Mouse (Mus musculus) skeletal muscle tissue, adult 2 months (tissue): ENCODE results near the gene Ppfibp2.

Experiments used
- DNase-seq: peaks from one replicate; pipeline ENCODE4 v3.0.0-alpha.2; 2012; ENCODE audit warnings: low read depth, low spot score

Ppfibp2 gene

DNA sequence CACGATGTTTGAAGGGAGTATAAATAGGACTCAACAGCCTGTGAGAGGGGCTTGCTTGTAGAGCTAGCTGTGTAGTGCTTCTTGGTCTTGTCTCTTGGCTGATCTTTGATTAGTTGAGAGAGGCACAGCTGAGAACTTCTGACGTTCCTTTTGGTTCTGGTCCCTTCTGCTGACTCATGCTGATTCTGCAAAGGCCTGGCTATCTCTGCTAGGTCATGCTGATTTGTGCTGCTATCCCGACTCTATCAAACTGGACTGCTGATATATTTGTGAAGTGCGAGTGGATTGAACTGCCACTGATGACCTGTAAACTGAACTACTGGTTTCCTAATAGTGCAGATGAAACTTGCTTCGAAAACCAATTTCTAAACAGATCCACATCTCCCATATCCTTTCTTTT lies 15.9 kb downstream of the Ppfibp2 start:
- no peak for DNase-seq

DNA sequence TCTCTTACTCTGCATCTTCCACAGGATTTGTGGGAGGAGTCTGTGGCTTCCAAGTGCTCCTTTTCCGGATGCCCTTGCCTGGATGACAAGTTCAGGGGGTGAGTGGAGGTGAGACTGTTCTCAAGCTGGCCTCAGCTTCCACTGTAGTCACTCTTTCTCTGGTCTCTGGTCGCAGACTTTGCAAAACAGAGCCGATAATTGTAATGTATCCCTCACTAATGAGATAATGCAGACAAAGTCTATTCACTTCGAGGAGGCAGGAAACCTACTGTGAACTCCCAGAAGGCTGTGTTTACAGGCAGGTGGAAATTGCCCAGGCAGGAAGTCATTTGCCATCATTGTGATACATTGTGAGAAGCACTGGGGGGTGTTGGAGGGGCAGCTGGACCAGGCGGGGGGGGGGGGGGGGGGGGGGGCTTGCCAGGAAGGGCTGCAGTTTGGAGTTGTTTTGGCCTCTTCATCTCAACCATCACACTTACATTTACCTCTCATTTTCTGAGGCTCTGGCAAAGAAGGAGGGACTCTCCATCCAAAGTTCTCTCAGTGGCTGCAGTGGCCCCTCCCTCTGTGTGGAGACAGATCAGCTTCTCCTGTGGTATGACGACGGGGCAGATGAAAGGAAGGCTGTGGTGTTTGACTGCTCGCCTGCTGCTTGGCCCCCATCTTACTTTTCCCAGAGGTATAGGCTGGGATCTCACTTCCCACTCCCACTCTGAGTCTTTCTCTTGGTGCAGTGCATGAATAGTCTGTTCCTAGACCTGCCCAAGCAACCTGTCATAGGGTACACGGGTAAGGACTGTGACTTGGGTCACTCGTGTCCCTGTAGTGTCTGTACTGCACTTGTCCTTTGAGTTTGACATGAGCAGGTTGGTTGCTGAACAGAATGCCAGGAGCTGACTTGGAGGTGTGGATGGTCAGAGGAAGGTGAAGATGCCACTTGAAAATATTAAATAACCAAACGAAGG lies 23.3 kb downstream of the Ppfibp2 start:
- no peak for DNase-seq

DNA sequence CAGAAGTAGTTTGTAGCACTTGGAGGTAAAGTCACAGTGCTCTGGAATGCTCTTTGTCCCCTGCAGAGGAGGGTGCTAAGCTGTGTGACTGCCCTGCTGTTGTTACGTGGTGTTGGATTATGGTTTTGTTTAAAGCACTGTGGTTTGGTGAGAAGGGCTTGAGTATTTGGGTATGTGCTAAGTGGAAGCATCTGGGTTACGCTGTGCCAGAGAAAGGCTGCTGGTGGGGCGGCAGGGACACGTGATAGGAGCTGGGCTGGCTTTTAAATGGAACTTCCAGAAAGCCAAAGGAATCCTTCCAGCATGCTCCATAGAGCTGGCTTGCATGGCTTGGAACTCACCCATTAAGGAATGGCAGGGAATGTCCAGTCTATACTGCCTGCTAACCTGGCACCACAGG lies 24.2 kb downstream of the Ppfibp2 start:
- peak; percentile 61 for DNase-seq

DNA sequence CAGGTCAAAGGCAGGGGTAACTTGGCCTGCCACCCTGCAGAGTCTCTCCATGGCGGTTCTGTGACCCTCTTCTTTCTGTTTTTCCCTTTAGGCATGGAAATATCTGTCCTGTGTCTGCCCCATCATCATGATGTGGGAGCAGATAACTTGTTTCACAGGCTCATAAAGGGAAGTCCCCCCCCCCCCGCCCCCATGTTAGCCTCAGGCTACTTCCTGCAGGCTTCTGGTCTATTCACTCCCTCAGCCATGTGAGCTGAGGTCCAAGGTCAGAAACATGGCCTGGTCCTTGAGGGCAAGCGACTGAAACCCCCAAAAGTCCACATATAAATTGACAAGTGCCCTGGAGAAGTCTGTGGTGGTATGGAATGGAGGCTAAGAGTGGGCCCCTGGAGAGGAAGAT lies 25.1 kb downstream of the Ppfibp2 start:
- DNase-seq: no peak

GRCm38 (mm10) chr7:107624432-107624831 lies 29.4 kb downstream of the Ppfibp2 start:
- no peak for DNase-seq

- DNase-seq: no peak
These were observed 30.1 kb downstream of the Ppfibp2 start, which contains the start of gene 5330417H12Rik for GRCm38 (mm10) chr7:107625061-107625460. 5330417H12Rik (minus strand) TSS chr7:107625161.

DNA sequence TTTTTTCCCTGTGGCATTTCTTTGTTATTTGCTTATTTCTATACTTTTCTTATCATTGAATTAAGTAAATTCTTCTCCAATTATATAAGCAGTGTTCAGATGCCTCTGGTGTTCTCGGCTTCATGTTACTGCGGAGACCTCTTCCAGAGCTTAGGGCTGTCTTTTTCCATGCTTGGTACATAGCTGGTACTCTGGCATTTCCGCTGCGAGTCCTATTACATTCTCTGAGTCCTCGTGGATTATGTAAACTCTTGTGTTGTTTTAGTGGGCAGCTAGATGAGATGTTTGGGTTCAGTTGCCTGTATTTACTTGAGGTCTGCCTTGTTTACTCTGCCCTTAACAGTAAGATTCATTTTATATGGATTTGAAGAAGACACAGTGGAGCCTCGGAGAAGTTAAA lies 30.8 kb downstream of the Ppfibp2 start:
- peak; percentile 51 for DNase-seq

DNA sequence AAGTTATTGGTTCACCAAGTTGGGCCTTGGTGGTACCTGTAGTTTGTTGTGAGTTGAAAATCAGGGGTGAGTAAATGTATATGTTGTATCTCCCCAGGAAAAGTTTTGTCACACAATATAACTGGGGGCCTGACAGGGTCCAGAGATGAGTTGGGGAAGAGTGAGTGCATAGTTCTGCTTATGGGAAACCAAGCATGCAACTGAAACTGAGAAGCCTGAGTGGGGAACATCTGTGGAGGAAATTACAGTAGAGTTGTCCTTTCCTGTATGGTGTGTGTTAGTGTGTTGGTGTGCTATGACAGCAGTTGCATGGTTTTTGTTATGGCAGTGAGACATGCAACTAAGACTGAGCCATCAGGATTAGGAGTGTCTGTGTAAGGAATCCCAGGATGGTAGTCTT lies 33.4 kb downstream of the Ppfibp2 start:
- no peak for DNase-seq

GRCm38 (mm10) chr7:107633201-107633600 lies 38.2 kb downstream of the Ppfibp2 start:
- no peak for DNase-seq

GRCm38 (mm10) chr7:107637398-107637797 lies 42.4 kb downstream of the Ppfibp2 start:
- DNase-seq: no peak

- peak; percentile 46 for DNase-seq
These were observed 43.0 kb downstream of the Ppfibp2 start for GRCm38 (mm10) chr7:107638026-107638425.

DNA sequence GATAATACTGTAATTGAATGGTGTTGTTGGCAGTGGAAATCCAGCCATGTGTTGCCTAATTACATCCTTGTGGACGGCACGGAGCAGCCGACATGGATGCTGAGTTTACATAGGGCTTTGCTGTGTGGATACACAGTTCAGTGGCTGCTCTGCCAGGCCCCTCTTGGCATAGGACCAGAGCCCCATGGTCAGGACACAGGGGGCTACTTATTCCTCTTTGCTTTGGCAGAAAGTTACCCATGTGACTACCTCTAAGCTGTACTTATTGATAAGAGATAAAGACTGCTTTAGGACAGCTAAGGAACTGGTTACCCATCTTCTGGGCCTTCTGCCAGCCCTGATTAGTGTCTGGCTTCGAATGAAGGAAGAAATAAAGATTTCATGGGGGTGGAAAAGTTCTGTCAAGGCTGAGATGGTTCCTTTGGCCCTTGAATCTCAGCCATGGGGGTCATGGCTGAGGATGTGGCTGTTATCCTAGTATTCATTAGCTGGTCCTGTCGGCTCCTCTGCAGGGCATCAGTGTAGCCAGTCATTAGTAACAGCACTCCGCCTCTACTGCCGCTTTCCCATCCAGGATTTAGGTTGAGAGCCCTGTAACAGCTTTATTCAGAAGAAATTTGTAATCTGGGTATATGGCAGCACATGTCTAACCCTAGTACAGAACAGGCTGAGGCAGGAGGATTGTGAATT lies 47.7 kb downstream of the Ppfibp2 start:
- DNase-seq: no peak

- DNase-seq: no peak
These were observed 50.0 kb downstream of the Ppfibp2 start for GRCm38 (mm10) chr7:107644987-107645386.

GRCm38 (mm10) chr7:107648937-107649688 lies 54.1 kb downstream of the Ppfibp2 start:
- DNase-seq: no peak

- DNase-seq: no peak
These were observed 55.0 kb downstream of the Ppfibp2 start for GRCm38 (mm10) chr7:107649990-107650389.

- no peak for DNase-seq
These were observed 56.8 kb downstream of the Ppfibp2 start for GRCm38 (mm10) chr7:107651821-107652220.

GRCm38 (mm10) chr7:107656451-107656850 lies 61.4 kb downstream of the Ppfibp2 start:
- no peak for DNase-seq

GRCm38 (mm10) chr7:107659186-107659918 lies 64.3 kb downstream of the Ppfibp2 start:
- DNase-seq: no peak

GRCm38 (mm10) chr7:107661189-107661842 lies 66.3 kb downstream of the Ppfibp2 start:
- DNase-seq: peak; percentile 57

DNA sequence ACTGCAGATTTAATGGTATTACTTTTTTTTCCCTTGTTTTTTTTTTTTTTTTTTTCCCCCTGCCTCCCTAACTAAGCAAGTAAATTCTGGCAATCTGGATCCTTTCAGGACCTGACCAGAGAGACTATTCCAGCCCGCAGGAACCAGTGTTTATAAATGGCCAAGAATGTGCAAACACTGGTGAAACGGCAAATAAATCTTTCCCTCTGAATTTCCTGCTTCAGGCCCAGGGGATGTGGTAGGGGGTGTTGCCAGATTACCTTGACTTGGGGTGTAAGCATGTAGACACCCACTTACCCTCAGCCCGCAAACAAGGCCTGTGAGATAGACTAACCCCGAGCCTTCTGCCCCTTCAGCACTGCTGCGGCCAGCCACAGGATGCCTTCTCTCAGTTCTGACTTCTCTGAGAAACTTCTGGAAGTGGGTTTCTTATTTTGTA lies 66.9 kb downstream of the Ppfibp2 start:
- DNase-seq: no peak

DNA sequence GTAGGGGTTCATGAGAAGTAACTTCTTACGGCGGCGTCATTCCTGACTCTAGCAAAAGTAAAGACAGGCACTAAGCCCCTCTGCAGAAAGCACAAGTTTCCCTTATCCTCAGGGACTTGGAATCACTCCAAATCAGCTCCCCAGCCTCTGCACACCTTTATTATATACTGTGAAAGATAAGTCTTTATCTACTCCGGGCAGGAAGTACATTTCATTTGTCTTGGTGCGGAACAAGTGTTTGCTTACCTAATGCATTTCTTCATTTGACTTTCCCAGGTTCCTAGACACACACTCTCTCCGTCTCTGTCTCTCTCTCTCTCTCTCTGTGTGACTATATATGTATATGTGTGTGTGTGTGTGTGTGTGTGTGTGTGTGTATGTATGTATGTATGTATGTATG lies 68.6 kb downstream of the Ppfibp2 start:
- DNase-seq: no peak
